Mouse (Mus musculus) ES-E14 (cell line): ENCODE measurements around the gene Itpr1. TPM values are rescaled to one million over a fixed set of nuclear protein-coding genes. Genes with fewer than 3 reads are reported as not detected.

Experiments used
- DNase-seq: peaks from one replicate; pipeline ENCODE4 v3.0.0-alpha.2; 2013; ENCODE audit warnings: low read depth, low spot score
- H3K27ac ChIP-seq: 2 replicates; pipeline ENCODE4 v1.5.1; 2012; ENCODE audit warnings: low read depth, mild to moderate bottlenecking, low read length, moderate library complexity, mixed read lengths; ENCODE audit not compliant: poor library complexity, insufficient read depth, severe bottlenecking
- H3K36me3 ChIP-seq: 2 replicates; pipeline ENCODE4 v1.6.1; 2012; ENCODE audit warnings: mild to moderate bottlenecking, low read length, moderate library complexity, mixed read lengths; ENCODE audit not compliant: control insufficient read depth, poor library complexity, insufficient read depth, severe bottlenecking
- H3K4me1 ChIP-seq, 2 experiments: fragments of 150-350 bp in 1 of 2; sonication (generic) in 1 of 2; 2 replicates each; pipeline ENCODE4 v1.6.1; 2012; ENCODE audit warnings: low read length in 2 of 2, mild to moderate bottlenecking in 1 of 2, mixed read lengths in 1 of 2; ENCODE audit not compliant: control insufficient read depth in 2 of 2, insufficient read depth in 2 of 2, poor library complexity in 1 of 2
- H3K4me3 ChIP-seq, 2 experiments: fragments of 150-350 bp in 1 of 2; sonication (generic) in 1 of 2; 2 replicates each; pipeline ENCODE4 v1.5.1; 2012; ENCODE audit warnings: low read length in 2 of 2, low read depth in 1 of 2, mild to moderate bottlenecking in 1 of 2, mixed read lengths in 1 of 2; ENCODE audit not compliant: insufficient read depth in 1 of 2, poor library complexity in 1 of 2, severe bottlenecking in 1 of 2
- H3K9ac ChIP-seq: 2 replicates; pipeline ENCODE4 v1.6.1; 2012; ENCODE audit warnings: low read depth, mild to moderate bottlenecking, low read length, mixed read lengths; ENCODE audit not compliant: poor library complexity, insufficient read depth, severe bottlenecking
- H3K9me3 ChIP-seq: fragments of 150-350 bp; sonication (generic); 2 replicates; pipeline ENCODE4 v1.6.1; 2012; ENCODE audit warnings: low read depth, mild to moderate bottlenecking, low read length; ENCODE audit not compliant: control insufficient read depth, insufficient read depth
- CHD2 ChIP-seq: IDR thresholded peaks from 2 replicates; pipeline ENCODE4 v1.6.1; 2014; ENCODE audit warnings: mild to moderate bottlenecking, low read depth, low read length, inconsistent platforms
- HCFC1 ChIP-seq: IDR thresholded peaks from 2 replicates; pipeline ENCODE4 v1.6.1; 2012; ENCODE audit warnings: low read length, inconsistent platforms, borderline replicate concordance; ENCODE audit not compliant: insufficient read depth
- MAFK ChIP-seq: IDR thresholded peaks from 2 replicates; pipeline ENCODE4 v1.6.1; 2014; ENCODE audit warnings: mild to moderate bottlenecking, low read depth, low read length, inconsistent platforms; ENCODE audit not compliant: insufficient read depth
- ZC3H11A ChIP-seq: IDR thresholded peaks from 2 replicates; pipeline ENCODE4 v1.6.1; 2012; ENCODE audit warnings: low read depth, mild to moderate bottlenecking, inconsistent platforms, low read length, borderline replicate concordance
- ZNF384 ChIP-seq: IDR thresholded peaks from 2 replicates; pipeline ENCODE4 v1.6.1; 2012; ENCODE audit warnings: low read depth, low read length, inconsistent platforms
- in situ Hi-C, 2 experiments: fragments of 600-800 bp; cut with MboI; formaldehyde crosslinking; loops; one replicate each; pipeline ENCODE4 v1.15.1; 2025; ENCODE audit warnings: low sequenced_read_pairs in 2 of 2, inconsistent platforms in 1 of 2; ENCODE audit not compliant: unreplicated experiment in 2 of 2
- total RNA-seq: library from RNA; depleted of rRNA; stranded (reverse); fragments of 300-350 nt; gene quantifications from 2 replicates; pipeline ENCODE4 v1.2.3, GENCODE M21; 2012

Itpr1 gene
- total RNA-seq, 1 experiment = 52.8 TPM

DNA sequence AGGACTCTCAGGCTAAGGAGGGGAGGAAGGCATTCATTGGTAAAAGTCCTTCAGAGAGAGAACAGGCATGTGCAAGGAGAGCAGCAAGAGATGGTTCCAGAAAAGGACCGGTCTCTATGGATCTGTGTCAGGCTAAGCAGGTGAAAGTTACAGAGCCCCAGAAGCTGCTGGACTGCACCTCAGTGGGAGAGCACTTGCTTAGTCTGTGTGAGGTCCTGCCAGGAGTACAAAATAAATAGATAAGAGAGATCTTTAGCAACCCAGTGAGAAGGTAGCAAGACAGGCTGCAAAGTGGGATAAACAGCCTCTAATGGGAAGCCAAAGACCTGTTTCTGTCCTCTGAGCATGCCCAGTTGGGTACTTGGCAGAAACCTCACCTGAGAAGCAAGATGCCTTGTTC lies 305.1 kb downstream of the Itpr1 start:
- Histone ChIP-seq H3K9me3 (no peaks in the 10 kb centered on the region), H3K36me3 (no peaks in the 10 kb centered on the region; the same call in 1 of the 2 replicates), H3K4me3 (no peak overlapping the region), H3K4me1 (peaks cover 0 to 4% of the 10 kb centered on the region in 2 experiments; a peak in 1 of 4 replicates), H3K9ac (no peak overlapping the region), H3K27ac (no peak overlapping the region)
- DNase-seq = no peak
- in situ Hi-C loops = no loop called here
- TF ChIP-seq ZC3H11A (no peak), HCFC1 (no peak)

DNA sequence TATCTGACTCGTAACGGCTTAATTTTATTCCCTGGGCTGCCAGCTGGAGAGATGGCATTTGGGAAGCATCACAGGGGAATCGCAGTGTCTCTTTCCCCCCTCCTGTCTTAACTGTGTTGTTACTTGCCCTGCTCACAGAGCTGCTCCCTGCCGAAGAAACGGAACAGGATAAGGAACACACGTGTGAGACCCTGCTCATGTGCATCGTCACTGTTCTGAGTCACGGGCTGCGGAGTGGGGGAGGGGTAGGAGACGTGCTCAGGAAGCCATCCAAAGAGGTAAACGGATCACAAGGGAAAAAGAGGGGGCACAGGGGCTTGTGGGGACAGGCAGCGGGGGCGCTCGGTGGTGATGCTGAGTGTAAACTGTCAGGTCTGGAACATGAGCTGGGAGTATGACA lies 305.7 kb downstream of the Itpr1 start:
- H3K4me1 ChIP-seq = peaks cover 0 to 4% of the 10 kb centered on the region in 2 experiments; a peak in 1 of 4 replicates
- no peaks in the 10 kb centered on the region; the same call in 1 of the 2 replicates for H3K36me3 ChIP-seq
- no peak for TF ChIP-seq CHD2
- TF ChIP-seq MAFK = no peak
- no peak for TF ChIP-seq HCFC1
- no peak for TF ChIP-seq ZNF384
- TF ChIP-seq ZC3H11A = no peak
- no peak overlapping the region for H3K9ac ChIP-seq
- no peak overlapping the region for H3K27ac ChIP-seq
- no peaks in the 10 kb centered on the region for H3K9me3 ChIP-seq
- no peak for DNase-seq
- in situ Hi-C loops = no loop called here
- no peak overlapping the region for H3K4me3 ChIP-seq

DNA sequence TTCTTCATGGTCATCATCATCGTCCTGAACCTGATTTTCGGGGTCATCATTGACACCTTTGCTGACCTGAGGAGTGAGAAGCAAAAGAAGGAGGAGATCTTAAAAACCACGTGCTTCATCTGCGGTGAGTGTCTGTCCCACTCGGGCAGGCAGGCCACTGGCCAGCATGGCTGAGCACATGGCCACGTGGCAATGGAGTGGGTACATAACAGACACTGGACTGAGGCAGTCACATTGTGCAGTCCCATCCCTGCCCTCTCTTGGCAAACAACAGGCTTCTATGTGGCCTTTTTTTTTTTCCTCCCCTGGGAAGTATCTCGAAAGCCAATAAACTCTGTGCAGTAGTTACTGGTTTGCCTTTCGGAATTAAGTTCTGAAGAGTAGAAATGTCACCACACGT lies 306.4 kb downstream of the Itpr1 start:
- Histone ChIP-seq H3K4me1 (peaks cover 0 to 4% of the 10 kb centered on the region in 2 experiments; a peak in 1 of 4 replicates), H3K36me3 (peaks cover under 1% of the 10 kb centered on the region; the same call in 1 of the 2 replicates), H3K9ac (no peak overlapping the region), H3K9me3 (no peaks in the 10 kb centered on the region), H3K4me3 (no peak overlapping the region), H3K27ac (no peak overlapping the region)
- DNase-seq = no peak
- in situ Hi-C loops = no loop called here
- TF ChIP-seq CHD2 = no peak
- no peak for TF ChIP-seq ZNF384
- TF ChIP-seq HCFC1 = no peak
- no peak for TF ChIP-seq ZC3H11A
- no peak for TF ChIP-seq MAFK

DNA sequence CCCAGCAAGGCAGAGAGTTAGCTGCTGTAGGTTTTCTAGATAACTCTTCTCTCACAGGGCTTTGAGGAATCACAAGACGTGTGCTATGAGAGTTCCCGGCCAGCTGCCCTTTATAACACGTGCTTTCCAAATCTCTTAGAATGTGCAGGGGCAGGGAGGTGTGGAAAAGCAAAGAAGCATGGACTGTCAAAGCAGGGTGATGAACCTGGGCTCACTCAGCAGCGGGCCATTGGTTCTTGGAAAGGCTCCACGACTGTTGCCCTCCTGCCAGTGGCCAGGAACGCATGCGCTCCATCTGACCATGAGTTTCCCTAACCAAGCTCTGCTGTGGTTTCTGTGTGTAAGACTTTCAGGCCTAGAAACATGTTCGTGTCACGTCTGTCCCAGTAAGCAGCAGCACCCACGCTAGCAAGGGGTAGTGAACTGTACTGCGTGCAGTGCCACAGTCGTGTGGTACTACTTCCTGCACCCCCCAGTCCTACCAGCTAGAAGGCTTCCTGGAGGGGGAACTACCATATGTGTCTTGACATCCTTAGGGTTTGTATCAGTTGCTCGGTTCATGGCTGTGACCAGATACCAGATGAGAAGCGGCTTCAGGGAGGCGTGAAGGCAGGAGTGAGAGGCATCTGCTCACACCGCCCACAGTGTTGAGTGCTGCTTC lies 311.2 kb downstream of the Itpr1 start:
- Histone ChIP-seq H3K27ac (no peak overlapping the region), H3K36me3 (peaks cover 4% of the 10 kb centered on the region; the same call in 1 of the 2 replicates), H3K4me3 (no peak overlapping the region), H3K9ac (no peak overlapping the region), H3K9me3 (no peaks in the 10 kb centered on the region), H3K4me1 (no peaks in the 10 kb centered on the region; a peak in 1 of 4 replicates)
- in situ Hi-C loops = no loop called here
- no peak for DNase-seq
- TF ChIP-seq MAFK (no peak), ZNF384 (no peak), ZC3H11A (no peak), CHD2 (no peak), HCFC1 (no peak)

DNA sequence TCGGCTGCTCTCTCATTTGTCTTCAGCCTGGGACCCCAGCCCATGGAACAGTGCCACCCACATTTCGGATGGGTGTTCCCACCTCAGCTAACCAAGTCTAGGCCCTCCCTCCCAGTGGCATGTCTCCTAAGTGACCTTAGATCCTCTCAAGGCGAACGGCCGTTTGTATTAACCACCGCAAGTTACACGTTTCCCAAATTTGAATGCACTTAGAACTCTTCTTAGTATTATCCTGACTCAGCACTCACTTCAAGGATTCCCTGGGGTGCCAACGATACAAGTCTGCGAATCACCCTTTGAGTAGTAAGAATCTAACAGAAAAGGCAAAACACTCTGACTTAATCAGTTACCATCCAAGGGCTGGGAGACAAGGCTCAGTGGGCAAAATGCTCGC lies 311.7 kb downstream of the Itpr1 start:
- H3K36me3 ChIP-seq = peaks cover 4% of the 10 kb centered on the region; the same call in 1 of the 2 replicates
- H3K9me3 ChIP-seq = no peaks in the 10 kb centered on the region
- no peak overlapping the region for H3K9ac ChIP-seq
- in situ Hi-C loops = no loop called here
- no peak overlapping the region for H3K27ac ChIP-seq
- DNase-seq = no peak
- H3K4me3 ChIP-seq = no peak overlapping the region
- peaks cover 0 to 2% of the 10 kb centered on the region in 2 experiments; a peak in 1 of 4 replicates for H3K4me1 ChIP-seq
- TF ChIP-seq CHD2 (no peak), MAFK (no peak), HCFC1 (no peak), ZNF384 (no peak), ZC3H11A (no peak)
